Mouse (Mus musculus) limb, embryonic 14.5 days (tissue): ENCODE results near the gene Otof. TPM values are rescaled to one million over a fixed set of nuclear protein-coding genes. Genes with fewer than 3 reads are reported as not detected.

Experiments
- ATAC-seq: fragments of 200-750 bp; cut with Nextera tagmentation; 2 replicates; pipeline ENCODE4 v1.8.0; 2017; ENCODE audit warnings: low read depth, moderate number of reproducible peaks, moderate TSS enrichment; ENCODE audit not compliant: low FRiP score
- DNase-seq: peaks from one replicate; pipeline ENCODE4 v3.0.0-alpha.2; 2015; ENCODE audit warnings: low spot score
- H3K27ac ChIP-seq: fragments of 300-500 bp; sonication (generic); replicated peaks from 2 replicates; pipeline ENCODE4 v1.5.1; 2014; ENCODE audit warnings: low read depth, mild to moderate bottlenecking, low read length, moderate library complexity, mixed read lengths
- H3K27me3 ChIP-seq: fragments of 300-500 bp; sonication (generic); 2 replicates; pipeline ENCODE4 v1.6.1; 2014; ENCODE audit warnings: low read length, mixed read lengths; ENCODE audit not compliant: control insufficient read depth, insufficient read depth
- H3K36me3 ChIP-seq: fragments of 300-500 bp; sonication (generic); 2 replicates; pipeline ENCODE4 v1.6.1; 2014; ENCODE audit warnings: mild to moderate bottlenecking, low read length, moderate library complexity, mixed read lengths; ENCODE audit not compliant: control insufficient read depth, insufficient read depth
- H3K4me1 ChIP-seq: fragments of 300-500 bp; sonication (generic); 2 replicates; pipeline ENCODE4 v1.6.1; 2014; ENCODE audit warnings: antibody characterized with exemption, low read length, mixed read lengths; ENCODE audit not compliant: control insufficient read depth, insufficient read depth
- H3K4me2 ChIP-seq: fragments of 300-500 bp; sonication (generic); replicated peaks from 2 replicates; pipeline ENCODE4 v1.6.1; 2014; ENCODE audit warnings: low read depth, mild to moderate bottlenecking, low read length, moderate library complexity; ENCODE audit not compliant: severe bottlenecking
- H3K4me3 ChIP-seq: fragments of 300-500 bp; sonication (generic); replicated peaks from 2 replicates; pipeline ENCODE4 v1.5.1; 2014; ENCODE audit warnings: low read length
- H3K9ac ChIP-seq: fragments of 300-500 bp; sonication (generic); 2 replicates; pipeline ENCODE4 v1.6.1; 2014; ENCODE audit warnings: mild to moderate bottlenecking, low read depth, low read length, moderate library complexity; ENCODE audit not compliant: severe bottlenecking
- H3K9me3 ChIP-seq: fragments of 300-500 bp; sonication (generic); 2 replicates; pipeline ENCODE4 v1.6.1; 2016; ENCODE audit warnings: low read length; ENCODE audit not compliant: control insufficient read depth
- POLR2A ChIP-seq: fragments of 200-500 bp; IDR thresholded peaks from 2 replicates; pipeline ENCODE4 v1.8.0; 2012; ENCODE audit warnings: inconsistent platforms, mild to moderate bottlenecking, moderate library complexity, borderline replicate concordance; ENCODE audit not compliant: insufficient read depth, insufficient read length; ENCODE audit errors: extremely low read depth
- WGBS: fragments of 180-500 bp; shearing (Covaris S2); extraction: QIAGEN DNeasy Blood & Tissue Kit; methylation state at CpG from one replicate; pipeline ENCODE4 v1.1.7; 2014; 5-methylcytosine and 5-hydroxymethylcytosine counted together
- polyA plus RNA-seq, 2 experiments: library from polyadenylated mRNA; depleted of rRNA in 1 of 2; stranded (reverse) in 1 of 2; unstranded in 1 of 2; fragments of >200 nt; fragmentation: Nextera tagmentation in 1 of 2; extraction: Ambion mirVana in 1 of 2; gene quantifications; 2 replicates each; pipeline versions ENCODE4 v1.2.1 to v1.2.3; 2012 to 2014

Gene Otof
- polyA plus RNA-seq, 2 experiments: 0.29 to 1.0 TPM

GRCm38 (mm10) chr5:30353605-30354004 lies 108.1 kb downstream of the Otof start:
- H3K27me3 ChIP-seq: no peaks in the 10 kb centered on the region
- H3K27ac ChIP-seq: no peak overlapping the region
- ATAC-seq (no peak), DNase-seq (no peak)
- H3K4me1 ChIP-seq: no peaks in the 10 kb centered on the region
- no peak for TF ChIP-seq POLR2A
- H3K9ac ChIP-seq: no peak overlapping the region
- no peaks in the 10 kb centered on the region for H3K9me3 ChIP-seq
- 54% methylated on average over 3 of the region's 3 CpGs for WGBS
- H3K4me2 ChIP-seq: no peak overlapping the region
- H3K36me3 ChIP-seq: no peaks in the 10 kb centered on the region
- no peak overlapping the region for H3K4me3 ChIP-seq

GRCm38 (mm10) chr5:30343886-30344285 lies 117.8 kb downstream of the Otof start:
- DNase-seq: no peak
- H3K9ac ChIP-seq: no peak overlapping the region
- 61% methylated on average over 5 of the region's 5 CpGs for WGBS
- peaks cover 6% of the 10 kb centered on the region; the same call in 1 of the 2 replicates for H3K27me3 ChIP-seq
- no peak overlapping the region for H3K4me3 ChIP-seq
- no peak overlapping the region for H3K4me2 ChIP-seq
- H3K36me3 ChIP-seq: no peaks in the 10 kb centered on the region
- ATAC-seq: no peak
- H3K27ac ChIP-seq: no peak overlapping the region
- H3K4me1 ChIP-seq: no peaks in the 10 kb centered on the region
- no peaks in the 10 kb centered on the region for H3K9me3 ChIP-seq
- no peak for TF ChIP-seq POLR2A

- Histone ChIP-seq H3K4me1 (no peaks in the 10 kb centered on the region), H3K9ac (no peak overlapping the region), H3K9me3 (no peaks in the 10 kb centered on the region), H3K4me2 (peak overlapping the region; percentile 36), H3K27me3 (peaks cover 6% of the 10 kb centered on the region; the same call in 1 of the 2 replicates), H3K36me3 (no peaks in the 10 kb centered on the region), H3K4me3 (peak overlapping the region; percentile 4; the same call in 1 of the 2 replicates), H3K27ac (no peak overlapping the region)
- no peak for TF ChIP-seq POLR2A
- peak; percentile 84 for DNase-seq
- peak; percentile 73 for ATAC-seq
- WGBS: 3% methylated on average over 9 of the region's 9 CpGs
Measured at GRCm38 (mm10) chr5:30343107-30343506, 118.6 kb downstream of the Otof start.

GRCm38 (mm10) chr5:30342601-30343015 lies 119.1 kb downstream of the Otof start:
- H3K27me3 ChIP-seq: peaks cover 6% of the 10 kb centered on the region; the same call in 1 of the 2 replicates
- no peaks in the 10 kb centered on the region for H3K4me1 ChIP-seq
- ATAC-seq (0 out of 2 replicates have a peak, but pooled peaks have one; percentile 19), DNase-seq (no peak)
- peak overlapping the region; percentile 4; the same call in 1 of the 2 replicates for H3K4me3 ChIP-seq
- H3K36me3 ChIP-seq: no peaks in the 10 kb centered on the region
- no peak for TF ChIP-seq POLR2A
- no peak overlapping the region for H3K27ac ChIP-seq
- 10% methylated on average over 17 of the region's 17 CpGs for WGBS
- H3K4me2 ChIP-seq: peak overlapping the region; percentile 36
- no peak overlapping the region for H3K9ac ChIP-seq
- H3K9me3 ChIP-seq: no peaks in the 10 kb centered on the region

- peaks cover 6% of the 10 kb centered on the region; the same call in 1 of the 2 replicates for H3K27me3 ChIP-seq
- no peak overlapping the region for H3K9ac ChIP-seq
- ATAC-seq (no peak), DNase-seq (no peak)
- H3K4me3 ChIP-seq: no peak overlapping the region
- H3K4me1 ChIP-seq: no peaks in the 10 kb centered on the region
- WGBS: 82% methylated on average over 11 of the region's 11 CpGs
- TF ChIP-seq POLR2A: no peak
- H3K4me2 ChIP-seq: no peak overlapping the region
- H3K36me3 ChIP-seq: no peaks in the 10 kb centered on the region
- no peak overlapping the region for H3K27ac ChIP-seq
- no peaks in the 10 kb centered on the region for H3K9me3 ChIP-seq
Measured at GRCm38 (mm10) chr5:30341601-30342365, 119.9 kb downstream of the Otof start.
